Mouse (Mus musculus): ENCODE results near the gene Fam76a.

Gene Fam76a

DNA sequence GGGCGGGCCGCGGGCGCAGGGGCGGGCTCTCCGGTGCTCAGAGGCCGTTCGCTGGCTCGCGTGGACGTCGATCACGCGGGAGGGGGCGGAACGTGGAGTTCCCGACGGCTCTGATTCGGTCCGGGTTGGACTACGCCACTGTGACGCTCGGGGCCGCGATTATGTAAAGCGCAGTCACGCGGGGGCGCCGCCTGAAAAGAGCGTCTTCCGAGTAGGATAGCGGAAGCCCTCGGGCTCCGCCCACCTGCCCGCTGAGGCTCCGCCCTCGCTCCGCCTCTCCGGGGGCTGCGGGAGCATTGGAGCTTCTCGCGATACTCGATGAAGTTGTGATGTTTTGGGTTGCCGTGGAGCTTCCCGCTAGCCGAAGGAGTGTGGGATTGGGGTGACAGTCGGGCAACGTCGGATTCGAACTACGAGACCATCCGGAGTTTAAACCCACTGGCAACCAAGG, at the start of gene Fam76a:
Gene Fam76a (minus strand): TSS at position 1 of the 451 bp plus-strand sequence.
- in situ Hi-C loops (cut with MboI; ENCODE audit: low sequenced_read_pairs), result loop anchor here (10.0 kb wide), 1 partner anchor 148 kb away; no protein-coding TSS in a partner anchor

DNA sequence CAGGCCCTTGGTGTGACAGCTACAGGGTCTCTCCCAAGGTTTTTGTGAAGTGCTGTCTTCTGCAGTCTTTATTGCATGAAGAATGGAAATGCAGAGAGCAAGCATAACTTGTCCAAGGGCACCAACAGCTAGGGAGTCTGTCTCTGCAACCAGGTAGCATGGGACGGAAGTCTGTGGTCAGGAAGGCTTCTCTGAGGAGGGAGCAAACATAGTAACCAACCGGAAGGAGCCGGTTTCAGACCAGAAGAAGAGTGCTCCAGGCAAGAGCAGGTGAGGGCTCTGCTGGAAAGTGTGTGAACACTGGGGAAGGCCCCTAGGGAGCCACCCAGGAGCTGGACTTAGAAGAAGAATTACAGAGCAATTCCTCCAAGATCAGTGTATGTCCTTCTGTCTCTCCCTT, 49.7 kb upstream of the Fam76a start:
- in situ Hi-C loops (cut with MboI; ENCODE audit: low sequenced_read_pairs), result no loop called here

DNA sequence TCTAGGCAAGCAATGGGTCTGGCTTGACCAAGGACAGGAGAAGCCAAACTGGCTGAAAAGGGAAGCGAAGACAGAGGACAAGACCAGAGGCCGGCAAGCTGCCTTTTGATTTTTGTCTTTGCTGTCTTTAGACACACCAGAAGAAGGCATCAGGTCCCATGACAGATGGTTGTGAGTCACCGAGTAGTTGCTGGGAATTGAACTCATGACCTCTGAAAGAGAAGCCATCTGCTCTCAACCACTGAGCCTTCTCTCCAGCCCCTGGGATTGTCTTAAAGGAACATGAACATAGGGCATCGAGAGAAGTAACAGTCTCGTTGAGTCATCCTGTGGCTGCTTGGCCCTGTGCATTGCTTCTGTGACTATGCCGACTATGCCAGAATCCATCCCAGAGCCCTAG, 49.2 kb upstream of the Fam76a start:
- in situ Hi-C loops (cut with MboI; ENCODE audit: low sequenced_read_pairs), result no loop called here

- in situ Hi-C loops (cut with MboI; ENCODE audit: low sequenced_read_pairs), result no loop called here
Observed at GRCm38 (mm10) chr4:132968105-132968938, 46.0 kb upstream of the Fam76a start.

GRCm38 (mm10) chr4:132964473-132964872, 42.1 kb upstream of the Fam76a start:
- in situ Hi-C loops (cut with MboI; ENCODE audit: low sequenced_read_pairs), result no loop called here

DNA sequence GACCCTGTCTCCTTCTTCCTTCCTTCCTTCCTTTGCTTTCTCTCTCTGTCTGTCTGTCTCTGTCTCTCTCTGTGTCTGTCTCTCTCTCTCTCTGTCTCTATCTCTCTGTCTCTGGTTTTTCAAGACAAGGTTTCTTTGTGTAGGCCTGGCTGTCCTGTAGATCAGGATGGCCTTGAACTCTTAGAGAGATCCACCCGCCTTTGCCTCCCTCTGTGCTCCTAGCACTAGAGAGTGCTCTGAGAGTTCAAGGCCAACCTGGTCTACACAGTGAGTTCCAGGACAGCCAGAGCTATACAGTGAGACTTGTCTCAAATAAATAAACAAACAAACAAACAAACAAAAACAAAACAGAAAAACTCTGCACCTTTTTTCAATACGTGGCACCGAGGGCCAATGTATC, 41.7 kb upstream of the Fam76a start:
- in situ Hi-C loops (cut with MboI; ENCODE audit: low sequenced_read_pairs), result no loop called here

DNA sequence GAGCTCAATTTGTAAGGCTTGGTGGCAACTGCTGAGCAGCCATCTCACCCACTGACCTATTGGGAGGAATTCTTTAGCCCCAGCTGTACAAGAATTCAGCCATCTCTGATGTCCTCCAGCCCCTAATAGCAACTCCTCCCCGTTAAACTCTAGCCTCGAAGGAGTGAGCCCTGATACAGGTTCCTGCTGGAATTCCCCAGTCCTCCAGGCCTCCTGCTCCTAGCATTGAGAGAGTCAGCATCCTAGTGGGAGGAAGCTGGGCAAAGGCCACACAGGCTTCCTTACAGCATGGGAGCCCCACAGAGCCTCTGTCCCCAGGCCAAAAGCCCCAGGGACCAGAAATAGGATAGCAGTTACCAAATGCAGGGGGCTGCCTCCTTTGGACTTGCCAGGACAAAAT, 41.1 kb upstream of the Fam76a start:
- in situ Hi-C loops (cut with MboI; ENCODE audit: low sequenced_read_pairs), result no loop called here

- in situ Hi-C loops (cut with MboI; ENCODE audit: low sequenced_read_pairs), result no loop called here
Observed at GRCm38 (mm10) chr4:132962628-132963027, 40.3 kb upstream of the Fam76a start.

DNA sequence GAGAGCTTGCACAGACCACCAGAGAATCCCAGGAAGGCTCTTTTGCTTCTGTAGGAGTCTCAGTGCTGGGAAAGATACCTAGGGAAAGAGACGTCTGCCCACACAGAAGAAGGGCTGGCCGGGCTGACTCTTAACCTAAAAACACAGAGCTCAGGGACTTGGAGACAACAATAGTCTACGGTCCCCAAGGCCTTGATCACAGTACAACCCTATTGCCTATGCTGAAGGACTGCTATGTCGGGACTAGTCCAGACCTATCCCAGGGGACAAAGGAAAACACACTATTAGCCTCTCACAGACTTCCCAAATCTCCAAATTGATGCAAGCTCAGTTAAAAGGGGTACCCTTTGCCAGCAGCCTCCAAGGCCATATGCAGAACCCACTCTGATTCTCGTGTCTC, 39.5 kb upstream of the Fam76a start:
- in situ Hi-C loops (cut with MboI; ENCODE audit: low sequenced_read_pairs), result no loop called here

DNA sequence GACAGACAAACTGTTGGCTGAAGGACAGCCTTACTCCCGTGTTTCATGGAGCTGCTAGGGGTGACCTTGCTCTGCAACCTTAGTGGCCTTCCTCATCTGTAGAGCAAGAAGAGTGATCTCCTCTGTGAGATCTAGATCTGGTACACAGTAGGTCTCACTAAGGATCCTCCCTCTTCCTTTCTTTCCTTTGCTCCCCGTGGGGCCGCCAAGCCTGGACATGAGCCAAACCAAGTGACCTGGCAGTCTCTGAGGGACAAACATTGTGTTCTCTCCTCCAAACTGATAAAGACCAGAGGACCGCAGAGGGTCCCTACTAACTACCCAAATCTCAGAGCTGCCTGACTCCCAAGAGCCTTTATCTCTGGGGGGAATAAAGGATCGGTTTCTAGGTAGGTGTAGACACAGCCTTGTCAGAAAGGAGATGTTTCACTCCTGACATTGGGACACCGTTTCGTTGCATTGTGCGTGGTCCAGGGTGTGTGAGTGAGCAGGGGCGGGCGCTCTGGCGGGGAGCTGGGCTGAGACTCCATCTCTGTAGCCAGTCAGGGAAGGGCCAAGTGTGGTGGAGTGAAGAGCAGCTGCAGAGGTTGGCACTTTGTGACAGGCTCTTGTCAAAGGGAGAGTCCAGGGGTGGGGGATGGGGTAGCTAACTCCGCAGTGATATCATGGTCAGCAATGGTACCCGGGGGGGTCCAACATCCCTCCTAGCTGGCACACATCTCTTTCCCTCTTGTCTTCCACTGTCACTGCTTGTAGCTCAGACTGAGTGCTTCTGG, 38.7 kb upstream of the Fam76a start:
- in situ Hi-C loops (cut with MboI; ENCODE audit: low sequenced_read_pairs), result no loop called here

DNA sequence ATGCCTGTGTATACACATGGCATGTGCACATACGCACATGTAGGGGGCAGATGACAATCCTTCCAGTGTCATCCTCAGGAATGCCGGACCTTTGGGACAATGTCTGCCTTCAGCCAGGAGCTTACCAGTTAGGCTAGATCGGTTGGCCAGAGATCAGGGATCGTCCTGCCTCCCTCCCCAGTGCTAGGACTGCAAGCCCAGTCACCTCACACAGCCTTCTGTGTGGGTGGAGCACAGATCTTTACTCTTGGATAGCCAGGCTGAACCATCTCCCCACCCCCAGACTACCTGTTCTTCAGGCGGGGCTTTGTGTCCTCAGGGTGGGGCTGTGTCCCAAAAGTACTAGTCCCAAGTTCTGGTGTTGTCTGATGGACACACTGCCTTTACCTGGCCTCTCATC, 38.0 kb upstream of the Fam76a start:
- in situ Hi-C loops (cut with MboI; ENCODE audit: low sequenced_read_pairs), result no loop called here

DNA sequence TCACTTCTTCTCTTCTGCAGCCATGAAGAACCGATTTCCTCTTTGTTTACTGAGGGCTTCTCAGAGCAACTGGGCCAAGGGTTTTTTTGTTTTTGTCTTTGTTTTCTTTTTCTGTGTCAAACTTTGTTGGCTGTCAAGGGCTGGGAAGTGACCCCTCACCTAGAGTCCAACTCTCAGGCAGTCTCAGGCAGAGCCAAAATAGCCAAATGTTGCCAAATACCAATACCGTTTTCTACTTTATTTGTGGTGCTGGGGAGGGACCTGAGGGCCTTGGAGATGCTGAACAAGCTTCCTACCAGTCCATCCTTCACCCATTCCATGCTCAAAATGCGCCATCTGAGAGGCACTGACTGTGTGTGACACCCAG, 37.3 kb upstream of the Fam76a start:
- in situ Hi-C loops (cut with MboI; ENCODE audit: low sequenced_read_pairs), result no loop called here

DNA sequence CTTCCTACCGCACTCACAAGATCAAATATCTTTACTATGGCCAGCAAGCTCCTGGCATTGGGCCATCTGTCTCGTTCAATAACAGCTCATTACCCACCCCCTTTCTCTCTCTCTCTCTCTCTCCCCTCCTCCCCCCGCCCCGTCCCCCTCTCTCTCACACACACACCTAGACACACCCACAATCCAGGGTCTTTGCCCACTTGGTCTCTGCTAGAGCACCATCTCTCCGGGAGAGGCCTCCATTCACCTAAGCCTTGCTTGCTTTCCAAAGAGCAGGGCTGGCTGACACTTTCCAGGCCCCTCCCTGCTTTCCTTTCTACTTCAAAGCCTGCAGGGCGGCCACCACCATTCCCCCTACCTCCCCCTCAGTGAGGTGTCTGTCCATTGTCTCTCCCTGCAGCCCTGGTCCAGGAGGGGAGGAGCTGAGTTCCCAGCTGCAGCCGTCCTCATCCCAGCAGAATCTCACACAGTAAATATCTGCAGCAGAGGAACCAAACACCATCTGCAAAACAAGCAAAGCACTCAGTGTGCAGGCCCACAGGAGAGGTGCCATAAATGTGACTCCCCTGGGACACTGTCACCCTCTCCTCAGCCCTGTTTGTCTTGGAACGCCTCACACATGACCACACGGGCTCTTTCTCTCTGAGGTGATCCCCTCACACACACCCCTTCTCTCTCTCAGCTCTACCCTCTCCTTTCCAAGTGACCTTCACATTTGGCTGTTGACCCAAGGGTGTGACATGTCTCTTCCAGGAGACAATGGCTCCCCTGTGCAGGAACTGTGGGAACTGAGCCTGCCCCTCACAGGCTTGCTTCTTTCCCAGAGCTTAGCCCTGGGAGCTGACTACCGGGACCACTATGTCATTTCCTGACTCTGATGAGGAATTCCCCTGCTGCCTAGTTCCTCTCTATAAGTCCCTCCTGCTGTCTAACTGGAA, 36.7 kb upstream of the Fam76a start:
- in situ Hi-C loops (cut with MboI; ENCODE audit: low sequenced_read_pairs), result no loop called here

GRCm38 (mm10) chr4:132955395-132955791, 33.0 kb upstream of the Fam76a start:
- in situ Hi-C loops (cut with MboI; ENCODE audit: low sequenced_read_pairs), result no loop called here

- in situ Hi-C loops (cut with MboI; ENCODE audit: low sequenced_read_pairs), result loop anchor here (5.0 kb wide), 1 partner anchor 38 kb away; no protein-coding TSS in a partner anchor
Observed at GRCm38 (mm10) chr4:132954530-132955394, 32.4 kb upstream of the Fam76a start.

DNA sequence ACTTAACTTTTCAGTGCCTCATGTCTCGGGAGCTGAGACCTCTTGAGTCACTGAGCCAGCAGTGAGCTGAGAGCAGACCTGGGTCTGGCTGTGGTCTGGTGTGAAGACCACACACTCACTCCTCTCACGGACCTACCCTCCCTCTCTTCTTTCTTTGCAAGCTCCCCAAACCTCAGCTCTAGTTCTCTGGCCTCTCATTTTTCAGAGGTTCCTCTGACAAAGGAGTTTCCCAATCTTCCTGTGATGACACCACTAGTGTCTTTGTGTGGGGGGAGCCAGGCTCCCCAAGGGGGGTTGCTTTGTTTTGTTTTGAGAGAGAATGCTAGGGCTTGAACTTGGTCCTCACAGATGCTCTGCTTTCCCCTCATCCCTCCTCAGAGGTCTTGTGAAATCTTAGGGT, 28.6 kb upstream of the Fam76a start:
- in situ Hi-C loops (cut with MboI; ENCODE audit: low sequenced_read_pairs), result loop anchor here (5.0 kb wide), 1 partner anchor 41 kb away; no protein-coding TSS in a partner anchor

GRCm38 (mm10) chr4:132949882-132950532, 27.6 kb upstream of the Fam76a start:
- in situ Hi-C loops (cut with MboI; ENCODE audit: low sequenced_read_pairs), result loop anchor here (5.0 kb wide), 1 partner anchor 42 kb away; no protein-coding TSS in a partner anchor

DNA sequence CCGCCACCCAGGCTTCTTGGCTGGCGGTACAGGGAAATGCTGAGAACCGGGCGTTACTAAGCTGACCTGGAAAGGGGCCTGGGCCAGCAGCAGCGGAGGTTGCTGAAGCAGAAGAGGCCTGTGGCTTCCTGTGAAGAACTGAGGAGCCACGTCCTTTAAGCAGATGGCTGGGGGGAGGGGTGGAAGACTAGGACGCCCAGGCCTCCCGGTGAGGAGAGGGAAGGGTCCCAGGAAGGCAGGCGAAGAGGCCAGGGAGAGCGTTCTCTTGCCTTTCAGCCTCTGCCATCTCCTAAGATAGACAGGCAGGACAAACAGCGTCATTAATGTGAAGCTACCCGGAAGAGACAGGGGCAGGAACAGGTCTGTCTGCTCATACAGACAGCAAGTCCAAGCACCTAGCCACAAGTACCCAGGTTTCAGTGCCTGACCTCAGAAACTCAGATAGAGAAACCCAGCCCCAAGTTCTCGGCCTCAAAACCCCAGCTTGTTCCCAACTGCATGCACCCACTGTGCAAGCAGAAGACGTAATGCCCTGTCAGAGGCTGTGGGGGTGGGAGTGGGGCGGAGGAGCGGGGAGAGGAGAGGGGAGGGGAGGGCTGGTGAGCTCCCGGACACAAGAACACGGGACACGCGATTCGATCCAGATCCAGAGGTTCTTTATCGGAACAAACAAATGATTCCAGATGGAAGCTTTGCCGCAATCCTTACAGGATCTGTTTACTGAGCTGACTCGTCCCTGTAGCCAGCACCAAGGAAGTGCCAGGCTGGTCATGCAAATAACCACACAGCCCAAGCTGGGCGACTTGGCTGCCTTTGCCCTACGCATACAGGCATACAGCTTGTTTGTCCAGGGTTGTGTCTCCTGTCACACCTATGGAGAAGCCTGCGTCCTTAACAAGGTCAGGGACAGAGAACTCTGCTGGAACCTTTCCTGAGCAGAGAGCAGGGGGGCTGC, 24.0 kb upstream of the Fam76a start:
- in situ Hi-C loops (cut with MboI; ENCODE audit: low sequenced_read_pairs), result no loop called here

Measured in CH12F3 (cell line).